Mouse (Mus musculus) cerebellum, postnatal 10 days (tissue): ENCODE data around the gene Sntb2.
A peak's percentile ranks its signal among the peaks of the same experiment; 100 is the strongest.

Source experiments
- DNase-seq, 2 experiments: peaks; one replicate each; pipeline ENCODE4 v3.0.0; 2021; ENCODE audit warnings: mixed read lengths in 2 of 2

Gene Sntb2

GRCm38 (mm10) chr8:107040632-107041031, 105.1 kb downstream of the Sntb2 start:
- no peak for DNase-seq

DNA sequence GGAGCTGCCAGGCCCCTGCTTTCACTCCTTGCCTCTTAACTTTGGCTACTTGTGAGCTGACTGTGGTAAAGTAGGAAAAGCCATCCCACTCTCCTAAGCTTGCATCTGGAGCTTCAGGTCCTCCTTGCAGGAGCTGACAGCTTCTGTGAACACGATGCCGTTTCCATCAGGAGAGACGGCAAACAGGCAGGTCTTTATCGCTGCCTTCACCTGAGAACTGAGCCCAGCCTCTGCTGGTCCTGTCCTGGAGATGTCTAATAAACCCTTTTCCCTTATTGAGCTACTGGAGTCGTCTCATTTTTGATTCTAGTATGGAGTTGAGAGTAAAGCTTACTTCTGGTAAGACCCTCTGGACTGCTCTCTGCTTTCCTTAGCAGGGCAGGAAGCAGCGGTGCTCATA, 109.9 kb downstream of the Sntb2 start:
- DNase-seq: no peak

DNA sequence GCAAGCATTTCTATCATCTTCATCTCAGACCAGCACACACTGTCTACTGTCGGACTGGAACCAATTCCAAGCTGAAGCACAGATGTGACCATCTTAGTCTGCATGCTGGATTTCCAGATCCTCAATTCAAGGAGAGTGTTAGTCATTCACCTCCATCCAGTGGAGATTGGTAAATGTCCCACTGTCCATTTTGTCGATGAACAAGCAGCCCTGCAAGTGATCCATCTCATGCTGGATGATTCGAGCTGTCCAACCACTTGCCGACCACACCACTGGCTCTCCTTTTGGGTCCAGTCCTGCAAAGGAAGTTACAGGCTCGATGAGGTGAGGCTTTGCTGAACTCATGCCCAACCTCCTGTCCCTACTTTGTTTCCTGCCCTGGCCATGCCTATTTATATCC, 111.4 kb downstream of the Sntb2 start:
- DNase-seq: no peak

- DNase-seq: peak; percentile 88 to 90
These were observed 112.8 kb downstream of the Sntb2 start, which contains the start of gene Pdf for GRCm38 (mm10) chr8:107048061-107048941. TSS of gene Pdf (minus strand) at chr8:107048614.

DNA sequence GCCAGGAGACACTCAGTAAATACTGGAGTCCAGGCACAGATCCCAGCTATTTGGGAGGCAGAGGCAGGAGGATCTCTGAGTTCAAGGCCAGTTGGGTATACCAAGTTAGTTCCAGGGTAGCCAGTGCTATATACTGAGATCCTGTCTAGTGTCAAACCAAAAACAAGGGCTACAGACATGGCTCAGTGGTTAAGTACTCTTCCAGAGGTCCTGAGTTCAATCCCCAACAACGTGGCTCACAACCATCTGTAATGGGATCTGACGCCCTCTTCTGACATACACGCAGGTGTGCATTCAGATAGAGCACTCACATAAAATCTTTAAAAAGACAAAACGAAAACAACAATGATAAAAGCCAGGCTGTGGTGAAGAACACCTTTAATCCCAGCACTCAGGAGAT, 113.9 kb downstream of the Sntb2 start:
- no peak for DNase-seq

GRCm38 (mm10) chr8:107052046-107052445, 116.5 kb downstream of the Sntb2 start:
- no peak for DNase-seq

GRCm38 (mm10) chr8:107056076-107056972, 120.8 kb downstream of the Sntb2 start, which contains the start of the genes Cog8 and Nip7:
TSS of gene Cog8 (minus strand) at chr8:107056689.
TSS of gene Nip7 (plus strand) at chr8:107056877.
- peak; percentile 96 to 97 for DNase-seq

DNA sequence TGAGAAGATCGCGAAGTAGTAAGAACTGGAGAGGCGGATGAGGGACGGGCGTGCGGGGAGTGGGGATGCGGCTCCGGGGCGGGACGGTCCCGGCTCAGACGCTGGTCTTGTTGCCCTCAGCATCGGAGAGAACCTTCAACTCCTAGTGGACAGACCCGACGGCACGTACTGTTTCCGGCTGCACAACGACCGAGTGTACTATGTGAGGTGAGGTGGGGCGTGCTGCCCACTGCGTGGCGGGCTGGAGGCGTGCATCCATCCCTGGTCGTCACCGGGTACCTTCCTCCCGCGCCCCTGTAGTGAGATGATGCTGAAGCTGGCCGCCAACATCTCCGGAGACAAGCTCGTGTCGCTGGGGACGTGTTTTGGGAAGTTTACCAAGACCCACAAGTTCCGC, 121.4 kb downstream of the Sntb2 start:
- peak in 1 of 2 experiments; percentile 47 for DNase-seq

- no peak for DNase-seq
These were observed 127.1 kb downstream of the Sntb2 start for GRCm38 (mm10) chr8:107062613-107063012.

DNA sequence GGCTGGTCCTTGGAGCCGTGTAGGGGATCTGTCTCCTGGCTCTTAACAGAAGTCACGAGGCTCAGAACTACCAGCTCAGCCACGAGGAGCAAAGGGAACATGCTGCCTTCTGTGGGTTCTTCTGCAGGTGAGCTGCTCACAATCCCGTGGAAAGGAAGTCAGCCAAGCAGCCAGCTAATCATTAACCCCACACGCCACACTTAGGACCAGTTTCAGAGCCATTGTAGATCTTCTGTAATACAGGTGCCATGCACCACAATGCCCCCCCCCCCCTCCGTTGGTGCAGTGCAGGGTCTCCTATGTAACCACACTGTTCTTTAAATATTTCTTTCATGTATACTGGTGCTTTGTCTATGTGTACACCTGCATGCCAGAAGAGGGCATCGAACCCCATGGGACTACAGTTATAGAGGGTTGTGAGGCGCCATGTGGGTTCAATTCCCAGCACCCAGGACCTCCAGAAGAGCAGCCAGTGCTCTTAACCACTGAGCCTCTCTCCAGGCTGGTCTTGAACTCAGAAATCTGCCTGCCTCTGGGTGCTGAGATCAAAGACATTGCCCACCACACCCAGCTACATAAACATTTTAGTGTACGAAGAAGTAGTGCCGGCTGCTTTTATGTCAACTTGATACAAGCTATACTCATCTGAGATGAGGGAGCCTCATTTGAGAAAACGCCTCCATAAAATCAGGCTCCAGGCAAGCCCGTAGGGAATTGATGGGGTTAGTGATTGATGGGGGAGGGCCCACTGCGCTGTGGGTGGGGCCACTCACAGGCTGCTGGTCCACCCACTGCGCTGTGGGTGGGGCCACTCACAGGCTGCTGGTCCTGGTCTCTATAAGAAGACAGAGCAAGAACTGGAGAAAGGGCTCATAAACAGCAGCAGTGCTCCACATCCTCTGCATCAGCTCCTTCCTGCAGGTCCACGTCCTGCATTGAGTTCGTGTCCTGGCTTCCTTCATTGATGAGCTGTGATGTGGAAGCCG, 130.3 kb downstream of the Sntb2 start, which contains the start of gene Tmed6:
Gene Tmed6, minus strand, starts transcription at position 134 of the 986 bp plus-strand sequence.
- DNase-seq: no peak
